Mouse (Mus musculus): ENCODE measurements at regions not wholly inside any gene's neighbourhood (a gene's known extent, or its start where the extent isn't known, plus 50 kb on each side); places are given as distances from the start of the nearest gene placed in this dataset.

GRCm38 (mm10) chr8:76539638-76540037 lies 359.6 kb upstream of the Nr3c2 start:
- no peak for DNase-seq (ENCODE audit: low spot score)

DNA sequence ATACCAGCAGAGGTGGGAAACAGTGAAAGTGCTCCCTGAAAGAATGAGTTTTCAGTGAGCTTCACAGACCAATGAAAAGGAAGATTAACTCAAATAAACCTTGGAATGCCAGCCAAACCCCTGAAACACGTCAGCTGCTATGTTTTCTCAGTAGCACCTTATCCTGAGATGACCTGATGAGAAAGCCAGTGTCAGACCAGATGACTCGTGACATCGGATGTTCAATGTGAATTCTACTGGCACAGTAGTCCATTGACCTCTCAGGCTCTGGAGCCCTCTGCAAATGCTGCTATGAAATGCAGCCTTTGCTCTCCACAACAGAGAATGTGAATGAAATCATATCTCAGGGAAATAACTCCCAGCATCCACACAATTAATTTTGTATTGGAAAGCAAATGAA lies 358.6 kb upstream of the Nr3c2 start:
- DNase-seq (ENCODE audit: low spot score): no peak

- DNase-seq (ENCODE audit: low spot score): no peak
These were observed 347.6 kb upstream of the Nr3c2 start for GRCm38 (mm10) chr8:76551681-76552080.

GRCm38 (mm10) chr8:76601566-76601965 lies 297.7 kb upstream of the Nr3c2 start:
- DNase-seq (ENCODE audit: low spot score): no peak

- no peak for DNase-seq (ENCODE audit: low spot score)
These were observed 280.5 kb upstream of the Nr3c2 start for GRCm38 (mm10) chr8:76618721-76619120.

DNA sequence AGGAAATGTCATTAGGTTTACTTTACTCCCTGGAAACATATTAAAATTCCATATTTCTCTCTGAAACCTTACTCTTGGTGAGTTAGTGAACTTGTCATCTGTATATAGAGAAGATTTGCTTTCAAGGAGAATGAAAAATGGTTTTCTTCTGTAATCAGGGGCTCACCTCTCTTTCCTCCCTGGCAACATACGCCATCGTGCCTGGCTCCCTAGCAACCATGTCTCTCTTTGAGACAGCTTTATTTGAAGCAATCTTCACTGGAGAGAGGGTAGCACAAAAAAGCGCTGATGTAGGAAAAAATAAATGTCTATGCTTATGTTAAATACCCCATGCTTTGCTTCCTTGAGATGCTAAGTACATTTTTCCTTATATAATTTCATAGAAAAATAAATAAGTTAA lies 278.4 kb upstream of the Nr3c2 start:
- no peak for DNase-seq (ENCODE audit: low spot score)

GRCm38 (mm10) chr8:76633086-76633485 lies 266.2 kb upstream of the Nr3c2 start:
- DNase-seq (ENCODE audit: low spot score): peak; percentile 30
